Mouse (Mus musculus) MEL (cell line): Measurements from ENCODE around the gene Zfp367.

Experiments used
- CHD2 ChIP-seq: IDR thresholded peaks from 2 replicates; pipeline ENCODE4 v1.6.1; 2011; ENCODE audit warnings: low read length, improper control_type of control experiment
- MAFK ChIP-seq: IDR thresholded peaks from 2 replicates; pipeline ENCODE4 v1.6.1; 2011; ENCODE audit warnings: low read depth, mild to moderate bottlenecking, low read length, improper control_type of control experiment, borderline replicate concordance
- MYC ChIP-seq: IDR thresholded peaks from 2 replicates; pipeline ENCODE4 v1.6.1; 2011; ENCODE audit warnings: low read depth, mild to moderate bottlenecking, low read length, improper control_type of control experiment, moderate library complexity
- POLR2A ChIP-seq, 2 experiments: IDR thresholded peaks; 2 replicates each; pipeline ENCODE4 v1.6.1; 2011 to 2012; ENCODE audit warnings: low read length in 2 of 2, mild to moderate bottlenecking in 2 of 2, control low read depth in 1 of 2, improper control_type of control experiment in 1 of 2, low read depth in 1 of 2, moderate library complexity in 1 of 2; ENCODE audit not compliant: control insufficient read depth in 1 of 2, insufficient read depth in 1 of 2, poor library complexity in 1 of 2
- USF1 ChIP-seq: IDR thresholded peaks from 2 replicates; pipeline ENCODE4 v1.6.1; 2014; ENCODE audit warnings: low read depth, mild to moderate bottlenecking, inconsistent platforms, low read length, improper control_type of control experiment, moderate library complexity

DNA sequence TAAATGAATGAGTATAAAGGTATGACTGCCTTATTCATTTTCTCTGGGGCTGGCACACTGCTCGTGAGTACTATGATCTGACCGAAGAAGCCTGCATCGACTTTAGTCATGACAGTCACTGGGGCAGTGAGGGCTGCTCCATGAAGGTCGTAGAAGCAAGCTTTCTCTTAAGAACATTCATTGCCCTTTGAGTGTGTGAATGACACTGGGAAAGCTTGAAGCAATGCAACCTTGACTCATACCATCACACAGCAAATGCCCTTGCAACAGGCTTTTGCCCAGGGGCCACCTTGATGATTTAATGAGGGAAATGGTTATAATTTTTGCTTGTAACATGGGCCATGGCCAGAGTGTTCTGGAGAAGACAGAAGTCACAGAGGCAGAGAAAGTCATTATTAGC lies 33.5 kb upstream of the Zfp367 start:
- no peak for TF ChIP-seq CHD2
- TF ChIP-seq POLR2A (IDR thresholded peaks at IDR 0.05; ENCODE audit: control insufficient read depth in 1 of 2, insufficient read depth in 1 of 2, low read depth in 1 of 2, low read length in 2 of 2, poor library complexity in 1 of 2) = no peak
- no peak for TF ChIP-seq USF1
- TF ChIP-seq MAFK = no peak
- TF ChIP-seq MYC = no peak
